ENCODE assay signal across 7 mouse cellular contexts in genomic region chr13:73764256-73764775, GRCm38 (mm10). TPM values are rescaled to one million over a fixed set of nuclear protein-coding genes. Genes with fewer than 3 reads are reported as not detected.
DNase-seq lines count a peak whose midpoint lies in the region; ATAC-seq and TF ChIP-seq lines count a peak whose summit lies in the region.

No protein-coding gene starts in this region.

- H3K79me2 ChIP-seq in myocyte (ENCODE audit: control insufficient read depth, insufficient read depth) = peaks cover 52% of the 10 kb centered on the region

- H3K4me2 ChIP-seq in limb, embryonic 12.5 days = peak overlapping the region; percentile 89
- peak overlapping the region; percentile 83 for H3K4me2 ChIP-seq in myocyte (ENCODE audit: low read depth)

- peaks cover 37% of the 10 kb centered on the region for H3K4me1 ChIP-seq in brown adipose tissue, adult 24 weeks (ENCODE audit: control insufficient read depth, insufficient read depth, insufficient read length, low read length)
- peaks cover 70% of the 10 kb centered on the region for H3K4me1 ChIP-seq in hindbrain, embryonic 10.5 days (replicated peaks)
- H3K4me1 ChIP-seq in limb, embryonic 12.5 days (replicated peaks) = peaks cover 46% of the 10 kb centered on the region

- no peak for TF ChIP-seq POLR2A in myocyte (IDR thresholded peaks at IDR 0.05; ENCODE audit: insufficient read length, low read depth)

- H3K9me3 ChIP-seq in hindbrain, embryonic 10.5 days = no peaks in the 10 kb centered on the region
- H3K9me3 ChIP-seq in limb, embryonic 12.5 days = no peaks in the 10 kb centered on the region

- peaks cover 5% of the 10 kb centered on the region; the same call in 1 of the 2 replicates for H3K27me3 ChIP-seq in hindbrain, embryonic 10.5 days (ENCODE audit: insufficient read depth, poor library complexity, severe bottlenecking)
- no peaks in the 10 kb centered on the region for H3K27me3 ChIP-seq in limb, embryonic 12.5 days
- no peaks in the 10 kb centered on the region for H3K27me3 ChIP-seq in myocyte (ENCODE audit: control insufficient read depth, insufficient read depth, insufficient read length)

- H3K36me3 ChIP-seq in hindbrain, embryonic 10.5 days = peaks cover 34% of the 10 kb centered on the region
- peaks cover 27% of the 10 kb centered on the region for H3K36me3 ChIP-seq in limb, embryonic 12.5 days
- no peaks in the 10 kb centered on the region for H3K36me3 ChIP-seq in myocyte (ENCODE audit: control insufficient read depth, insufficient read depth)

- peak overlapping the region; percentile 67 for H3K27ac ChIP-seq in brown adipose tissue, adult 24 weeks (replicated peaks; ENCODE audit: low read depth, low read length)
- H3K27ac ChIP-seq in hindbrain, embryonic 10.5 days = peak overlapping the region; percentile 94
- peak overlapping the region; percentile 77 for H3K27ac ChIP-seq in limb, embryonic 12.5 days

- DNase-seq in Muller cell, postnatal 12 days (ENCODE audit: inconsistent ontology term) = peak; percentile 42
- DNase-seq in hindbrain, embryonic 10.5 days (ENCODE audit: low spot score) = peak; percentile 59
- no peak for DNase-seq in frontal cortex, adult 2 months (ENCODE audit: extremely low spot score in 1 of 2, low spot score in 1 of 2)

- peak overlapping the region; percentile 85 for H3K9ac ChIP-seq in limb, embryonic 12.5 days (replicated peaks)

- no peak; the same call in 1 of the 2 replicates for ATAC-seq in limb, embryonic 12.5 days (ENCODE audit: insufficient number of reproducible peaks, insufficient read depth, low FRiP score, low TSS enrichment, low read depth)
- ATAC-seq in megakaryocyte-erythroid progenitor cell, adult 5-6 weeks (replicated peaks; ENCODE audit: low FRiP score, low TSS enrichment, poor library complexity, severe bottlenecking) = no peak

- H3ac ChIP-seq in myocyte (ENCODE audit: control insufficient read depth, insufficient read length) = peak overlapping the region; percentile 64

- 1% methylated on average over 11 of the region's 11 CpGs for WGBS in hindbrain, embryonic 10.5 days
- WGBS in limb, embryonic 12.5 days = 2% methylated on average over 11 of the region's 11 CpGs

- peak overlapping the region; percentile 86 for H3K4me3 ChIP-seq in brown adipose tissue, adult 24 weeks (ENCODE audit: insufficient read depth, low read depth, low read length)
- peak overlapping the region; percentile 85 for H3K4me3 ChIP-seq in hindbrain, embryonic 10.5 days
- peak overlapping the region; percentile 82 for H3K4me3 ChIP-seq in limb, embryonic 12.5 days (replicated peaks)
- peak overlapping the region; percentile 95 for H3K4me3 ChIP-seq in myocyte

TF ChIP-seq in myocyte, 11 proteins besides CTCF, POLR2A, EP300 and RAD21:
- no peak for TF ChIP-seq MAX (IDR thresholded peaks at IDR 0.05; ENCODE audit: low read depth)
- TF ChIP-seq MYOD1 (IDR thresholded peaks at IDR 0.05; ENCODE audit: control insufficient read depth in 1 of 3, insufficient read length in 2 of 3, low read depth in 2 of 3) = no peak
- no peak for TF ChIP-seq TCF3 (IDR thresholded peaks at IDR 0.05; ENCODE audit: insufficient read length, low read depth)

RNA-seq across cellular contexts. Expression of gene Slc12a7, which starts 31.4 kb away (rescaled TPM):
- 17.7 and 29.3 TPM in 2 replicates for polyA plus RNA-seq in brown adipose tissue, adult 24 weeks (2012; ENCODE audit: insufficient read depth, insufficient read length, missing spikeins)
- polyA plus RNA-seq in hindbrain, embryonic 10.5 days (2016; fragmentation: Nextera tagmentation; extraction: Ambion mirVana) = 43.4 and 53.4 TPM in 2 replicates
- polyA plus RNA-seq in limb, embryonic 12.5 days (2016; fragmentation: Nextera tagmentation; extraction: Ambion mirVana) = 42.7 and 48.4 TPM in 2 replicates
- polyA plus RNA-seq in myocyte (2012; fragmentation: generic; extraction: Trizol) = 25.7 TPM
- 13.3 and 15.4 TPM in 2 replicates for total RNA-seq in megakaryocyte-erythroid progenitor cell, adult 5-6 weeks (2014; fragmentation: Nextera tagmentation)
- 2.2 and 3.5 TPM in 2 replicates for total RNA-seq in megakaryocyte-erythroid progenitor cell, adult 5-6 weeks (2017)
- 6.4 and 6.7 TPM in 2 replicates for polyA plus RNA-seq in frontal cortex, adult 2 months (2012; rRNA removed)

RNA-seq across cellular contexts. Expression of gene Slc6a19, which starts 59.7 kb away (rescaled TPM):
- 2.1 and 2.7 TPM in 2 replicates for polyA plus RNA-seq in brown adipose tissue, adult 24 weeks (2012; ENCODE audit: insufficient read depth, insufficient read length, missing spikeins)
- polyA plus RNA-seq in hindbrain, embryonic 10.5 days (2016; fragmentation: Nextera tagmentation; extraction: Ambion mirVana) = 0.34 TPM in 1 of 2 replicates, not detected in the other
- polyA plus RNA-seq in limb, embryonic 12.5 days (2016; fragmentation: Nextera tagmentation; extraction: Ambion mirVana) = not detected in 2 replicates
- polyA plus RNA-seq in myocyte (2012; fragmentation: generic; extraction: Trizol) = 0.44 TPM
- total RNA-seq in megakaryocyte-erythroid progenitor cell, adult 5-6 weeks (2014; fragmentation: Nextera tagmentation) = 2.0 and 5.1 TPM in 2 replicates
- not detected in 2 replicates for total RNA-seq in megakaryocyte-erythroid progenitor cell, adult 5-6 weeks (2017)
- 0.18 and 0.32 TPM in 2 replicates for polyA plus RNA-seq in frontal cortex, adult 2 months (2012; rRNA removed)

Comparison
In these comparisons a context has a peak if more than half of its experiments do, and no peak if none do; other contexts are left out.
1. DNase-seq: peak in Muller cell, postnatal 12 days (single experiment) and hindbrain, embryonic 10.5 days (single experiment); none in frontal cortex, adult 2 months (0 of 2).
2. Peak in every context shown above with its lines, with median percentiles within 50 percentile points of each other: H3K27ac ChIP-seq and H3K4me3 ChIP-seq.